Mouse (Mus musculus) heart, adult 2 months (tissue): ENCODE results near the gene Slc9a2.

Source experiments
- CTCF ChIP-seq: fragments of 200-600 bp; IDR thresholded peaks from 2 replicates; pipeline ENCODE4 v1.8.1; 2022; ENCODE audit warnings: antibody characterized with exemption, mild to moderate bottlenecking, moderate library complexity
- EP300 ChIP-seq: fragments of 200-500 bp; IDR thresholded peaks from 2 replicates; pipeline ENCODE4 v1.6.1; 2011; ENCODE audit warnings: low read depth, low read length, control low read depth; ENCODE audit not compliant: insufficient read depth
- POLR2A ChIP-seq: fragments of 200-500 bp; IDR thresholded peaks from 2 replicates; pipeline ENCODE4 v1.6.1; 2011; ENCODE audit warnings: mild to moderate bottlenecking, low read depth, low read length, control low read depth; ENCODE audit not compliant: insufficient read depth

DNA sequence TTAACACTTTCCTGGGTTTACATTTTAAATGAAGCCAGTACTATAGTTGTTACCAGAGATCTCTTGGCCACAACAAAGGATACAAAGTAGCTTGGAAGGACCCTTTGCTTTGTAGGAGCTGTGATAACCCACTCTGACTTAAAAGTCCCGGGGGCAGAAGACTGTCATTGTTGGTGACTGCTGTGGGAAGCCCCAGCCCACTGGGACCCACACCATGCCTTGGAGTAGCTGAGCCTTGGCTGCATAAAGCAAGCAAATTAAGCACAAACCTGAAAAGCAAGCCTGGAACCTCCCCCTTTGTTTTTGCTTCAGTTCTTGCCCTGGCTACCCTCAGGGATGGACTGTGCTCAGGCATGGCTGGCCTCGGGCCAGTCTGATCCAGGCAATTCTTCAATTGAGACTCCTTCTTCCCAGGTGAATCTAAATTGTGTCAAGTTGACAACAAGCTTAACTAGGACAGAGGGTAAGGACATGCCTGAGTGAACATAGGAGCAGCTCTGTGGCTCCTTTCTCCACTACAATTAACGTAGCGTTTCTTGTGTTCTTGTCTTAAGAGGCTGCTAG is 89.0 kb downstream of the Slc9a2 start:
- TF ChIP-seq CTCF: no peak
- no peak for TF ChIP-seq POLR2A
- no peak for TF ChIP-seq EP300
